Mouse (Mus musculus) megakaryocyte, embryonic 14.5 days (primary cell): Measurements from ENCODE around the gene Vmn2r14.

ENCODE experiments used
- FLI1 ChIP-seq: IDR thresholded peaks from 2 replicates; pipeline ENCODE4 v1.6.1; 2012; ENCODE audit warnings: low read length, inconsistent platforms, mixed read lengths
- GATA1 ChIP-seq: IDR thresholded peaks from 3 replicates; pipeline ENCODE4 v1.6.1; 2012; ENCODE audit warnings: mixed read lengths, low read length, inconsistent platforms, borderline replicate concordance

GRCm38 (mm10) chr5:109224608-109225007 is at the start of gene Vmn2r14:
- no peak for TF ChIP-seq GATA1
- TF ChIP-seq FLI1, result no peak
